Mouse (Mus musculus): ENCODE data around the gene Ngly1. TPM values are rescaled to one million over a fixed set of nuclear protein-coding genes. Genes with fewer than 3 reads are reported as not detected.
"Not testable (repeated sequence)": the region's sequence is repeated elsewhere in the genome, so short reads cannot be mapped to it uniquely, and the experiment has no call there.

Gene Ngly1
- polyA plus RNA-seq, 1 experiment: not detected

GRCm38 (mm10) chr14:16279196-16279595 is 30.1 kb downstream of the Ngly1 start:
- no peaks in the 10 kb centered on the region for H3K4me1 ChIP-seq (ENCODE audit: control insufficient read depth, insufficient read depth, low read length)
- H3K27ac ChIP-seq (ENCODE audit: insufficient read depth, low read depth, low read length): no peak overlapping the region
- no peak overlapping the region for H3K4me3 ChIP-seq (ENCODE audit: insufficient read depth, low read depth, low read length)
- 46% methylated on average over 4 of the region's 4 CpGs for WGBS
- TF ChIP-seq CTCF (IDR thresholded peaks at IDR 0.05; ENCODE audit: insufficient read depth, low read depth, low read length): no peak
- TF ChIP-seq POLR2A (IDR thresholded peaks at IDR 0.05; ENCODE audit: insufficient read depth, low read depth, low read length): no peak

GRCm38 (mm10) chr14:16283966-16284365 is 34.9 kb downstream of the Ngly1 start:
- no peaks in the 10 kb centered on the region for H3K4me1 ChIP-seq (ENCODE audit: control insufficient read depth, insufficient read depth, low read length)
- H3K4me3 ChIP-seq (ENCODE audit: insufficient read depth, low read depth, low read length): no peak overlapping the region
- WGBS: 80% methylated on average over 4 of the region's 4 CpGs
- no peak overlapping the region for H3K27ac ChIP-seq (ENCODE audit: insufficient read depth, low read depth, low read length)
- TF ChIP-seq POLR2A (IDR thresholded peaks at IDR 0.05; ENCODE audit: insufficient read depth, low read depth, low read length) (no peak), CTCF (IDR thresholded peaks at IDR 0.05; ENCODE audit: insufficient read depth, low read depth, low read length) (no peak)

- WGBS: 8% methylated on average over 1 of the region's 1 CpGs
- TF ChIP-seq POLR2A (IDR thresholded peaks at IDR 0.05; ENCODE audit: insufficient read depth, low read depth, low read length) (no peak), CTCF (IDR thresholded peaks at IDR 0.05; ENCODE audit: insufficient read depth, low read depth, low read length) (no peak)
- Histone ChIP-seq H3K27ac (ENCODE audit: insufficient read depth, low read depth, low read length) (no peak overlapping the region), H3K4me1 (ENCODE audit: control insufficient read depth, insufficient read depth, low read length) (no peaks in the 10 kb centered on the region), H3K4me3 (ENCODE audit: insufficient read depth, low read depth, low read length) (no peak overlapping the region)
Measured at GRCm38 (mm10) chr14:16292371-16292770, 43.3 kb downstream of the Ngly1 start.

DNA sequence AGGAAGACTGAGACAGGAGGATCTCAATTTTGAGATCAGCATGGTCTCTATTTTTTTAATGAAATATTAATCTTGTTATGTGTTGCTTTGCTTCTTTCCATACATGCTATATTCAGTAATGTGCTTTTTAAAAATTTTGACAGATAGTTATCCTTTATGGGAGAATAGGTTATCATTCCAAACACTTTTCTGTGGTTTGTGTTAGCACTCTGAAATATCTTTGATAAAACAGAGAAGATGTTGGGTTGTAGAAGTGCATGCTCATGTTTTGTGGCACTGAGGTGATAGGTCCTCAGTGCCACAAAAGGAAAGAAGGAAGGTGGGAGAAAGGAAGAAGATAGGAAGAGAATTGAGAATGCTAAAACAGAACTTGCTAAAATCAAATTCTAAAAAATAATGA is 43.9 kb downstream of the Ngly1 start:
- TF ChIP-seq CTCF (IDR thresholded peaks at IDR 0.05; ENCODE audit: insufficient read depth, low read depth, low read length) (no peak), POLR2A (IDR thresholded peaks at IDR 0.05; ENCODE audit: insufficient read depth, low read depth, low read length) (no peak)
- no peak overlapping the region for H3K27ac ChIP-seq (ENCODE audit: insufficient read depth, low read depth, low read length)
- H3K4me1 ChIP-seq (ENCODE audit: control insufficient read depth, insufficient read depth, low read length): no peaks in the 10 kb centered on the region
- no peak overlapping the region for H3K4me3 ChIP-seq (ENCODE audit: insufficient read depth, low read depth, low read length)

GRCm38 (mm10) chr14:16293921-16294320 is 44.8 kb downstream of the Ngly1 start:
- WGBS: 93% methylated on average over 1 of the region's 1 CpGs
- no peak overlapping the region for H3K27ac ChIP-seq (ENCODE audit: insufficient read depth, low read depth, low read length)
- TF ChIP-seq CTCF (IDR thresholded peaks at IDR 0.05; ENCODE audit: insufficient read depth, low read depth, low read length) (no peak), POLR2A (IDR thresholded peaks at IDR 0.05; ENCODE audit: insufficient read depth, low read depth, low read length) (no peak)
- H3K4me3 ChIP-seq (ENCODE audit: insufficient read depth, low read depth, low read length): no peak overlapping the region
- H3K4me1 ChIP-seq (ENCODE audit: control insufficient read depth, insufficient read depth, low read length): no peaks in the 10 kb centered on the region

DNA sequence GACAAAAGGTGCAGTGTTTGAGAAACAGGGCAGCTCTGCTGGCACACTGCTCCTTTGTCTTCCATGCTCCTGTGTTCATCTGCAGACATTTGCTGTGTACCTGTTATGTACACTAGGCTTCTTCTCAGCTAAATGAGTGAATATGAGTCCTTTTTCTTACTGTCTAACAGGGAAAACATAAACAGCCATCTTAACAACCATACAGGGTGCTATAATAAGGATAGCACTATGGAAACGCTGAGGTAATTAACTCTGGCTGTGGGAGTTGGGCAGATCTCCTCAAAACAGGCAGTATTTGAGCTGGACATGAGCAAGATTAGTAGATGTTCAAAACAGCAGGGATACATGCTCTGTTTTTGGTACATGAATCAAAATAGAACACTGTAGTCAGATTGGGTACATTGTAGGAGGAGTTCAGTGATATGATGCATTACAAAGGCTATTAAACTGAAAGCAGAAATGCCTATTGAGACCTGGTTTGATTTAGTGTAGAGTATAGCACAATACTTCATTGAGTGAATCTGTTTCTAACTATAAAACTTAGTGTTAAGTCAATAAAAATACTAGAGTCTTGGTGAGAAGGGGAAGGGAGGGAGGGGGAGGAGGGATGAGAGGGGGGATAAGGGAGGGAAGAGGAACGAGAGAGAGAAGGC is 47.9 kb downstream of the Ngly1 start:
- TF ChIP-seq POLR2A (IDR thresholded peaks at IDR 0.05; ENCODE audit: insufficient read depth, low read depth, low read length): no peak
- no peak for TF ChIP-seq CTCF (IDR thresholded peaks at IDR 0.05; ENCODE audit: insufficient read depth, low read depth, low read length)
- WGBS: 16% methylated on average over 2 of the region's 2 CpGs
- Histone ChIP-seq H3K4me3 (ENCODE audit: insufficient read depth, low read depth, low read length) (no peak overlapping the region), H3K4me1 (ENCODE audit: control insufficient read depth, insufficient read depth, low read length) (no peaks in the 10 kb centered on the region), H3K27ac (ENCODE audit: insufficient read depth, low read depth, low read length) (no peak overlapping the region)

GRCm38 (mm10) chr14:16301735-16302134 is 52.7 kb downstream of the Ngly1 start:
- Histone ChIP-seq H3K4me1 (ENCODE audit: control insufficient read depth, insufficient read depth, low read length) (no peaks in the 10 kb centered on the region), H3K4me3 (ENCODE audit: insufficient read depth, low read depth, low read length) (no peak overlapping the region), H3K27ac (ENCODE audit: insufficient read depth, low read depth, low read length) (no peak overlapping the region)
- WGBS: 96% methylated on average over 5 of the region's 5 CpGs
- no peak for TF ChIP-seq POLR2A (IDR thresholded peaks at IDR 0.05; ENCODE audit: insufficient read depth, low read depth, low read length)
- TF ChIP-seq CTCF (IDR thresholded peaks at IDR 0.05; ENCODE audit: insufficient read depth, low read depth, low read length): no peak

DNA sequence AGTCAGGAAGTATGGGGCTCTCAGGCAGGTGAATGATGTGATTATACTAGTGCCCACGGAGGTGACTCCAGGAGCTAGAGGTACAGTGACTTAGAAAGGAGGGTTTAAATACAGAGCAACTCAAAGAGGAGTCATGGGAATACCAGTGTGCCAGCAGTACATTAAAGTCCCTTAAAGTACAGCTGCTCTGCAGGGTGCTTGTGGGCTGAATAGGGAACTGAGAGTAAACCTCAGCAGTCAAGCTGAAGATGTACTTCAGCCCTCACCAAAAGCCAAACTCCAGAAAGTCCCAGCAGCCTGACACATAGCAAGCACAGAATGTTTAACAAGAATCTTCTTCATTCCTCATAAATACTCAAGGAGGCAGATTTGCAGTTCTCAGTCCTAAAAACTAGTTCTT is 53.6 kb downstream of the Ngly1 start:
- Histone ChIP-seq H3K4me3 (ENCODE audit: insufficient read depth, low read depth, low read length) (no peak overlapping the region), H3K27ac (ENCODE audit: insufficient read depth, low read depth, low read length) (no peak overlapping the region), H3K4me1 (ENCODE audit: control insufficient read depth, insufficient read depth, low read length) (no peaks in the 10 kb centered on the region)
- TF ChIP-seq CTCF (IDR thresholded peaks at IDR 0.05; ENCODE audit: insufficient read depth, low read depth, low read length) (no peak), POLR2A (IDR thresholded peaks at IDR 0.05; ENCODE audit: insufficient read depth, low read depth, low read length) (no peak)
- WGBS: 37% methylated on average over 1 of the region's 1 CpGs

DNA sequence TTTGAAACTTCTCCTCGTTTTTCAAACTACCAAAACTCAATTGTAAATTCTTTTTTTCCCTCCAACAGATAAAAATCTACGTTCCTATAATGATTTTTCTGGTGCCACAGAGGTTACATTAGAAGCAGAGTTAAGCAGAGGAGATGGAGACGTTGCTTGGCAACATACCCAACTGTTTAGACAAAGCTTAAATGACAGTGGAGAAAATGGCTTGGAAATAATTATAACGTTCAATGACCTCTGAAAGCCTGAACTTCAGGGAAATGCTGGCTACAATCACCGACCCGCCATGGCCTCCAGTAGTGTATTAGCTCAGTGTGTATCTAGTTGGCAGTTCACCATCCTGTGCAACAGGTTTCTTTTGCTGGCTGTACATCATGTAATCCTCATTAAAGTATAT is 61.7 kb downstream of the Ngly1 start:
- TF ChIP-seq POLR2A (IDR thresholded peaks at IDR 0.05; ENCODE audit: insufficient read depth, low read depth, low read length) (no peak), CTCF (IDR thresholded peaks at IDR 0.05; ENCODE audit: insufficient read depth, low read depth, low read length) (no peak)
- Histone ChIP-seq H3K27ac (ENCODE audit: insufficient read depth, low read depth, low read length) (no peak overlapping the region), H3K4me3 (ENCODE audit: insufficient read depth, low read depth, low read length) (no peak overlapping the region), H3K4me1 (ENCODE audit: control insufficient read depth, insufficient read depth, low read length) (no peaks in the 10 kb centered on the region)
- WGBS: 34% methylated on average over 6 of the region's 6 CpGs

DNA sequence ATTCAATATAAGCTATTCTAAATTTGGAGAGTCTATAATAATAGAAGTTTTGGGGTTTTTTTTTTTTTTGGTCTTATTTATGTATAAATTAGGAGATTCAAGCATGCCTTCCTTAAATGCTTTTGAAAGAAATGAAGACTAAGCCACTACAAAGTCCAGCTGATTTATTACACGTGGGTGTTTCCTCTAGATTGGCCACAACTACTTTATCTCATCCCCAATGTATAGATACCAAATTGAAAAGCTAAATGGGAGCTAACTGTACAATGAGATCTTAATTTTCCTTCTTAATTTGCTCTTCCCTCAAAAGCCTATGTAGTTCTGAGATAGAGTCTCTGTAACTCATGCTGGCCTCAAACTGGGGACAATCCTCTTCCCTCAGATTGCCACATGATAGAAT is 63.5 kb downstream of the Ngly1 start:
- Histone ChIP-seq H3K4me1 (ENCODE audit: control insufficient read depth, insufficient read depth, low read length) (no peaks in the 10 kb centered on the region), H3K4me3 (ENCODE audit: insufficient read depth, low read depth, low read length) (no peak overlapping the region), H3K27ac (ENCODE audit: insufficient read depth, low read depth, low read length) (no peak overlapping the region)
- no peak for TF ChIP-seq CTCF (IDR thresholded peaks at IDR 0.05; ENCODE audit: insufficient read depth, low read depth, low read length)
- no peak for TF ChIP-seq POLR2A (IDR thresholded peaks at IDR 0.05; ENCODE audit: insufficient read depth, low read depth, low read length)
- WGBS: 91% methylated on average over 1 of the region's 1 CpGs

DNA sequence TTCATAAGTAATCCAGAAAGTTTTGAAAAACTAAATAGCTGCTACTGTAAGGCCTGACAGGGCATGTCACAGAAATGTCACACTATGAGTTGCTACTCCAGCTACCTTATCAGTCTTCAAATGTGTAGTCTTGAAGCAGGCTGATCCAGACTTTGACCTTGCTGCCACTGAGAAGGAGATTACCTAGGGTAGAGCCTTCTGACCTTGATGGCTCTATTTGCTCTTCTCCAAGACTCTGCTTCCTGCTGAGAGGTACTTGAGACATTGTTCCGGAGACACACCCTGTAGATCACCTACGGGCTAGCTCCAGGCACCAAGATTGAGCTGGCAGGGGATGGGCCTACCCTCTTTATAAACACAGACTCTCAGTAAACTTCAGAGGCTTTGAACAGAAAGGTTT is 64.0 kb downstream of the Ngly1 start:
- 88% methylated on average over 2 of the region's 2 CpGs for WGBS
- not testable (repeated sequence) for H3K4me3 ChIP-seq (ENCODE audit: insufficient read depth, low read depth, low read length); H3K27ac ChIP-seq (ENCODE audit: insufficient read depth, low read depth, low read length)

More for the DNA sequence above, 64.0 kb downstream of the Ngly1 start:
- not testable (repeated sequence) for H3K4me1 ChIP-seq (ENCODE audit: control insufficient read depth, insufficient read depth, low read length)

Data from olfactory bulb, adult 2 months (tissue).